Mouse (Mus musculus) forelimb bud, embryonic 11.5 days (tissue): Measurements from ENCODE around the gene Ackr2.

Source experiments
- DNase-seq: peaks from one replicate; pipeline ENCODE4 v3.0.0-alpha.2; 2012; ENCODE audit warnings: low read depth, low spot score

The Ackr2 gene

DNA sequence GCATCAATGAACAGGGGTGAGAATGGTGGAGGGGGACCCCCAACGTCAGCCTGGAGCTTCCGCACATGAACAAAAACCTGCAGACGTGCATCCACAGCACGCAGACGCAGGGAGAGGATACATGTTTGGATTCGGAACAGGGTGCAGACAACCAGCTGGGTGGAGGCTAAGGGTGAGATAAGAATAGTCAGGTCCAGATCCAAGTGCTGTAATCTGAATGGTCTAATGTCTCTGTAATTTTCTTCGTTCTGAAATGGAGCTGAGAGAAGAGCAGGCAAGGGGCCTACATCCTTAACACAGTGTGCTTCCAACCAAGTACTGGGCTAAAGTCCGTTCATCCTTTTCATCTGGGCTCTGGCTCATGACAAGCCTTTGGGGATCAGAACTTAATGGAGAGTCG lies 6.9 kb upstream of the Ackr2 start:
- no peak for DNase-seq

- DNase-seq: no peak
Observed at GRCm38 (mm10) chr9:121892057-121892687, 6.0 kb upstream of the Ackr2 start.

GRCm38 (mm10) chr9:121894447-121894846 lies 3.7 kb upstream of the Ackr2 start:
- no peak for DNase-seq

- no peak for DNase-seq
Observed at GRCm38 (mm10) chr9:121895392-121895993, 2.7 kb upstream of the Ackr2 start.

DNA sequence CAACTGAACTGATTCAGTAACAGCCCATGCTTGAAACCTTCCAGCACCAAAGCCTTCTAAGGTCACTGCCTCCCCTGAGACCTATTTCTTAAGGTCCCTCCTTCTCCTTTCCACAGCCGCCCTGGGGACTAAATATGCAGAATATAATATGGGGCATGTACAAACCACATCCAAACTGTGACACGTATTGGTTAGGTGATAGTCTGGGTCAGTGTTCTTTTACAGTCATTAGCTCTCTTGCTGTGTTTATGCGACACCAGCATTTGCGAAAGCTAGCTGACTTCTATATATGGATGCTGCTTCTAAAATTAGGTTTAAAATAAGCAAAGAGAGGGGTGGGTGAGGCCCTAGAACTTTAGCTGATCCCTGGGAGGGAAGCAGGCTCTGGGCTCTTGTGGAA lies 1.3 kb upstream of the Ackr2 start:
- DNase-seq: no peak

GRCm38 (mm10) chr9:121899306-121899705 lies 1.2 kb downstream of the Ackr2 start:
- DNase-seq: no peak

GRCm38 (mm10) chr9:121900282-121900855 lies 2.2 kb downstream of the Ackr2 start:
- no peak for DNase-seq

GRCm38 (mm10) chr9:121901710-121902700 lies 3.9 kb downstream of the Ackr2 start:
- DNase-seq: no peak

- no peak for DNase-seq
Observed at GRCm38 (mm10) chr9:121903476-121904305, 5.5 kb downstream of the Ackr2 start.

DNA sequence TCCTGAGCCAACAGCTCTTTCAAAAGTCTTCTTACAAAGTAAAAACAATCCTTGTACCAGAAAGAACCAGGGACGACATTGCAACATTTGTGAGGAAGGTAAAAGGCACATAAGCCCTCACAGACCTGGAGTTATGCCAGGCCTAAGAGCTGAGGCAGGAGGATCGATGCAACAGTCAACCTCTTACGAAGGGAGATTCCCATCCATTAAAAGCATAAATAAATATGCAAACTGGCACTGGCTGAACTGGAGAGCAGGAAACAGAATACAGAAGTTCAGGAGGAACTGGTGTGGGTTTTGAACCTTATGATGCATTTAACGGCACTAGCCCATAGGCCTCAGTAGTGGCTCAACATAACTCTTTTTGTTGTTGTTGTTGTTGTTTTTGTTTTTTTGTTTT lies 6.2 kb downstream of the Ackr2 start:
- DNase-seq: no peak

DNA sequence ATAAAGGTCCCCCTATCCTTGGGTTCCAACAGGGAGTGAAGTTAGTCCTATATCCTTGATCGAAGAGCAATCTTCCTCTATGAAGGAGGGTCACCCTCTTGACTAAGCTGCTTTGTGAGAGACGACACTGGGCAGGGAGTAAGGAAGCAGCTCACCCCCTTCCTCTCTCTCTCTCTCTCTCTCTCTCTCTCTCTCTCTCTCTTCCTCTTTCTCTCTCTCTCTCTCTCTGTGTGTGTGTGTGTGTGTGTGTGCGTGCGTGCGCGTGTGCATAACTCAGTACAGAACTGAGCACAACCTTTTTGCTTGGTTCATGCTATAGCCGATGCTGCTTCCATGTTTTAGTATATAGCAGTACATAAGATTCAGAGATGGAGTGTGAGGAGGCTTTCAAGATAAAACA lies 6.8 kb downstream of the Ackr2 start:
- no peak for DNase-seq

DNA sequence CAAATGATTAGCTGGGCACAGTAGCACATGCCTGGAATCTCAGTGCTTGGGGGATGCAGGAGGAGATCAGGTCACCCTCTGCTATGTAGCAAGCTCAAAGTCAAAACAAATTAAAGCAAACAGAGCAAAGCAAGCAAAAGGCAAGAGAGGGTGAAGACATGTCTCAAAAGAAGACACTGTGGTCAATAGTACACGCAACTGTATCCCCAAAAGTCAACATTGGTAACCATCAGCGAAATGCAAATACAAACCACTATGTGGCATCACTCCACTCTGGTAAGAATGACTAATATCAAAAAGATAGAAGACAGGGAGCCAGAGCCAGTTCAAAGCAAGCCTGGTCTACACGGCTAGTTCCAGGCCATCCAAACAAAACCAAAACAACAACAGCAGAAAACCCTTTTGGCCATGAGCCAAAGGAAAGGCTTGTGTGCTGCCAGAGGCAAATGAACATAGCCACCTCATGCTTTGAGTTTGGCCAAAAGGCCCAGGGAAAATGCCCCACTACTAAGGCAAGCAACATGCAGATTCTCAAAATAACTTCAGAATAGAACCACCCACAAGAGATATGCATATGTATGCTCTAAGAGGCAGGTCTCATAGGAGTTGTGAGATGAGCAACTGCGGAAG lies 7.5 kb downstream of the Ackr2 start:
- no peak for DNase-seq

DNA sequence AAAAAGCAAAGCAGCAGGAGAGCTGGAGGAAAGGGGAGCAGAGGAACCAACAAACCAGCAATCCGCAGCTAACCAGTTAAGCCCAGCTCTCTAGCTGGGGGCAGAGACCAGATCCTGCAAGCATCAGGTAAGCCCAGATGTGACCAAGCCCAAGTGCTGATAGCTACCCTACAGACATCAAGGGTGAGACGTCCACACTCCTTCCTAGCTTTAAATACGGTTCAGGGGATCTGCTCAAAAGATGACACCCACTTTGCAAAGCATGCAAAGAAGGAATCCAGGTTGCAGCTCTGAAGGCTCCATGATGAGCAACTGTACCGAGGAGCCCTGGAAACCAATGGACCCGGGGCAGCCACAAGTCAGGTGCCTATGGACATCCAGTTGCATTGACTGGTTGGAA lies 8.3 kb downstream of the Ackr2 start:
- no peak for DNase-seq

- DNase-seq: no peak
Observed at GRCm38 (mm10) chr9:121907356-121908070, 9.4 kb downstream of the Ackr2 start.

DNA sequence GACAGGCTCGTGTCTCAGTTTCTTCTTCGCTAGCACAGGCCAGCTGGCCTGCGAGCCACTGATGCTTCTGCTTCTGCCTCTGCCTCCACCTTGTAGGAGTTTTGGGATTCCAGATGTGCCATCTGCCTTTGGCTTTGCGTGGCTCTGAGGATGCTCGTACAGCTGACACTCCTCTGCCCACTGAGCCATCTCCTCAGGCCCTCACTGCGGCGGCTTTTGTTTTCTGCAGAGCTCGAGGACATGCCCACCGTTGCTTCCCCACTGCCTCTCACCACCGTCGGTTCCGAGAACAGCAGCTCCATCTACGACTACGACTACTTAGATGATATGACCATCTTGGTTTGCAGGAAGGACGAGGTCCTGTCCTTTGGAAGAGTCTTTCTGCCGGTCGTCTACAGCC lies 10.2 kb downstream of the Ackr2 start:
- DNase-seq: no peak

GRCm38 (mm10) chr9:121909635-121910034 lies 11.5 kb downstream of the Ackr2 start:
- no peak for DNase-seq

DNA sequence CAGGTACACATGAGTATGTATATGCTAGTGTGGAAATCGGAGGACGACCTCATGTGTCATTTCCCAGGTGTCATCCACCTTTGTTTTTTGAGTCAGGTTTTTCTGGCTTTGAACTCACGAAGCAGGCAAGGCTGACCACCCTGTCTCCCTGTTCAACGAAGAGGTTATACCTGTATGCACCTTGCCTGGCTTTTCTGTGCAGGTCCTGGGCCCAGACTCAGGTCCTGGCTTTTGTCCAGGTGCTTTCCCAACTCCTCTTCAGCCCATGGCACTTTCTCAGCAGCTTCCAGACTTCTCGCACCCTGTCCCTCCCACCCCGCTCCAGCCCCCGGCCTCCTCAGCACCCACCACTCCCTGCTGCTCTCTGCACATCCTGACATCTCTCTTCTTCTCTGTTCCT lies 13.0 kb downstream of the Ackr2 start:
- no peak for DNase-seq

DNA sequence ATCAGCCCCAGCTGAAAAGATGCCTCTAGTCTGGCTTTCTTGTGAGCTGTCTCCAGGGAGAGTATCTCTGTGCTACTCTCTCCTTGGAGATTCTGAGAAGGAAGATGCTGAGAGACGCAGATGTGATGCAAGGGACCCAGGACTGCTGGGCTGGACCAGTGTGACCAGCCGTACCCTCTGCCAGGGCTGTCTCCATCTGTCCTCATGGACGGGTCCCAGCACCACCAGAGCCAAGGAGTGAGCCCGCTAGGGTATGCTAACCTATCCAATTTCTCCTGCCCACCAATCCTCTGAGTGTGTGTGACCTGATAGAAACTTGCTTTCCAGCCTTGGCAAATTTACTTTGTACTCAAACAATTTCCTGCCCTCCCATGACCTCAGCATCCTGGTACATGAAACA lies 14.6 kb downstream of the Ackr2 start:
- DNase-seq: no peak

DNA sequence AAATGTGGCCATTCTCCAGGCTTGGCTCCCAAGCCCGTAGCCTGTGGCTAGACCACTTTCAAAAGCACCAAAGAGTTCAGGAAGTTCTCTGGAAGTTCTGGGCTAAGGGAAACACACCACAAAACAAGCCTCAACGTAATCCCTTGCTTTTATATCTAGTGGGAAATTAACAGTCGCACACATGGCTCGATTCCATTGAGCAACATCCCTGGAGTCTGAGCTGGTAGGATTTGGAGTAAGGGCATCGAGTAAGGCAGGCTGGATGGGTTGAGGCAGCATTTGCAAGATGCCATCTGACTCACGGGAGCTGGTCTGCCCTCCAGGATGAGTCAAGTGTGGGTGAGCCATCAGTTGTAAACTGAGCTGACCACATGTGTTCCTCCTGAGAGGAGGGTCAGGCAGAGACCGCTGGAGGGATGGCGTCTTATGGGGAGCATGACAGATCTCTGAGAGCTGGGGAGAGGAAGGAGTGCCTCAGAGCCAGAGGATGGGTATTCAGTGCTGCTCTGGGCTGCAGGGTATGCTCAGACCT lies 16.1 kb downstream of the Ackr2 start:
- no peak for DNase-seq

DNA sequence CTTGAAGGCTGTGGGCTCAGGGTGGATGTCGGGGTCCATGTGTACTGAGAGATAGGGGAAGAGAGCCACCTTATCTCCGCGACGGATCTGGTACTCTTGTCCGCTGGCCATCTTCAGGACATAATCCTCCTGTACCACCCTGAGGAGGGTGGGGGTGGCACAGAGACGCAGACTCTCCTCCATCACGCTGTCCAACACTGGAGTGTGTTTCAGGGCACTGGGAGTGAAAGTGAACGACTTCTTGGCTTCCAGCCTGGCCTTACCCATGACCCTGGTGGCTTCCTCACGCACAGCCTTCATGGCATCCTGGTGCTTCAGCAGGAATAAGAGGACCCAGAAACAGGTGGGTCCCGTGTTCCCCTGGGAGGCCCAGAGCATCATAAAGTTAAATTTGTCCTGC lies 16.9 kb downstream of the Ackr2 start:
- no peak for DNase-seq
